In the genomic region with DNA sequence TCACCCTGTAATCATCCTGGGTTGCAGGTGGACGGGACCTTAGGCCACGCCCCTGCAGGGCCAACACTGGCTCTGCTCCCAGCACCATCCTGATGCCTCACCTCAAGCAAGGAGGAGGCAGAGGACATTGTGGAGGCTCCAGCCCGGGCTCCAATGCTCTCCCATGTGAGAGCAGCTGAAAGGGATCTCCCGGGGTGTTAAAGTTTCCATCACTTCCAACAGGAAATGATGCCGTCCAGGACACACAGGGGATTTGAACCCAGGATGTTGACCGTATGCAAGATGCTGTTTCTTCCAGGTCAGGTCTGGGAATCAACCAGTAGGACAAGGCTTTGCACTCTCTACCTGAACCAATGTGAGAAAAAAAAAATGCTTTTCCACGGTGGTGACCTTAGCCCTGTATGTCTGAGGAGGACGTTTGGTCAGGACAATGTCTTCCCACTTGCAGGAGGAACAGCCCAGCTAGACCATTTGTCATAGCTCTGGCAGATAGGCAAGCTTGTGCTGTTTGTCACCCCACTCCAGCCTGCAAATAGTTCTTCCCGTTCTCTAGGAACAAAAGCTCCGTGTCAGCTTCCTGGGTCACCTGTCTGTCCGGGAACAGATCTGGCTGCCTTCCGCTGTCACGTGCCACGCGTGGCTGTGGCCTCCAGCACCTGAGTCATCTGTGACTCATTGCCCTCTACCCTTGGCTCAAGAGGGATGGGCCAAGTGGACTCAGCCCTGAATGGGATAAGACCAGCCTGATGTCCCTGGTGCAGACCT, we compare ENCODE assay signal across 14 mouse cellular contexts. TPM values are rescaled to one million over a fixed set of nuclear protein-coding genes. Genes with fewer than 3 reads are reported as not detected.
A peak's percentile ranks its signal among the peaks of the same experiment; 100 is the strongest.
DNase-seq lines count a peak whose midpoint lies in the region; ATAC-seq lines count a peak whose summit lies in the region.
"Had no signal": no experiment of that assay in that cellular context is flagged by ENCODE, and none has a peak within 500 bp of the region (broad histone marks: within the 10 kb centered on the region; RNA-seq: fewer than 3 reads in every experiment).

No protein-coding gene starts in this region.

- no peak overlapping the region for H3K4me3 ChIP-seq in kidney, embryonic 15.5 days (replicated peaks)
- no peak overlapping the region for H3K4me3 ChIP-seq in intestine, embryonic 15.5 days (replicated peaks)
- H3K4me3 ChIP-seq in forebrain, embryonic 11.5 days (ENCODE audit: low read depth, low read length) = no peak overlapping the region
- no peak overlapping the region for H3K4me3 ChIP-seq in neural tube, embryonic 15.5 days (replicated peaks)
- H3K4me3 ChIP-seq: forebrain, embryonic 10.5 days had no signal

- WGBS in kidney, embryonic 15.5 days = 69% methylated on average over 15 of the region's 15 CpGs
- 60% methylated on average over 15 of the region's 15 CpGs for WGBS in intestine, embryonic 15.5 days
- 84% methylated on average over 15 of the region's 15 CpGs for WGBS in forebrain, embryonic 11.5 days
- WGBS in neural tube, embryonic 15.5 days = 80% methylated on average over 15 of the region's 15 CpGs

- H3K4me1 ChIP-seq in kidney, embryonic 15.5 days = peaks cover 6% of the 10 kb centered on the region; the same call in 1 of the 2 replicates
- H3K4me1 ChIP-seq in intestine, embryonic 15.5 days (replicated peaks) = peaks cover 4% of the 10 kb centered on the region; the same call in 1 of the 2 replicates
- no peaks in the 10 kb centered on the region for H3K4me1 ChIP-seq in forebrain, embryonic 11.5 days (replicated peaks; ENCODE audit: control insufficient read depth, insufficient read depth, low read length)
- no peaks in the 10 kb centered on the region for H3K4me1 ChIP-seq in neural tube, embryonic 15.5 days
- H3K4me1 ChIP-seq: forebrain, embryonic 10.5 days had no signal

- H3K9ac ChIP-seq in kidney, embryonic 15.5 days = no peak overlapping the region
- H3K9ac ChIP-seq in intestine, embryonic 15.5 days = no peak overlapping the region
- H3K9ac ChIP-seq in forebrain, embryonic 11.5 days (ENCODE audit: low read length) = no peak overlapping the region
- no peak overlapping the region for H3K9ac ChIP-seq in neural tube, embryonic 15.5 days (replicated peaks)
- H3K9ac ChIP-seq: lung, embryonic 14.5 days had no signal

- H3K27ac ChIP-seq in kidney, embryonic 15.5 days = no peak overlapping the region
- H3K27ac ChIP-seq in intestine, embryonic 15.5 days = 0 out of 2 replicates have a peak overlapping the region, but pooled peaks have one; percentile 1
- H3K27ac ChIP-seq in forebrain, embryonic 11.5 days (ENCODE audit: low read depth, low read length) = no peak overlapping the region
- H3K27ac ChIP-seq in neural tube, embryonic 15.5 days (replicated peaks) = no peak overlapping the region
- H3K27ac ChIP-seq: forebrain, embryonic 10.5 days; hindbrain, postnatal 0 days had no signal

- H3K9me3 ChIP-seq in kidney, embryonic 15.5 days (replicated peaks) = no peaks in the 10 kb centered on the region
- no peaks in the 10 kb centered on the region for H3K9me3 ChIP-seq in intestine, embryonic 15.5 days
- H3K9me3 ChIP-seq in forebrain, embryonic 11.5 days (ENCODE audit: control insufficient read depth, low read length) = no peaks in the 10 kb centered on the region
- H3K9me3 ChIP-seq in neural tube, embryonic 15.5 days (replicated peaks) = no peaks in the 10 kb centered on the region
- H3K9me3 ChIP-seq: forebrain, embryonic 10.5 days had no signal

- no peak for ATAC-seq in kidney, embryonic 15.5 days (replicated peaks; ENCODE audit: low FRiP score)
- peak; percentile 79 for ATAC-seq in intestine, embryonic 15.5 days
- ATAC-seq in forebrain, embryonic 11.5 days (replicated peaks; ENCODE audit: low FRiP score) = no peak
- no peak for ATAC-seq in neural tube, embryonic 15.5 days (ENCODE audit: low FRiP score)
- ATAC-seq: activated CD4-positive, CD25-positive, alpha-beta regulatory T cell, adult 4 months; hindbrain, postnatal 0 days had no signal

- peak; percentile 19 for DNase-seq in kidney, adult 18-20 months
- peak; percentile 30 for DNase-seq in urinary bladder, postnatal 25 days (ENCODE audit: low spot score)
- DNase-seq in urinary bladder, postnatal 4 days (ENCODE audit: low spot score in 2 of 2) = no peak
- no peak for DNase-seq in neural tube, embryonic 10.5 days (ENCODE audit: extremely low spot score, low spot score)
- DNase-seq in forebrain, embryonic 11.5 days (ENCODE audit: low spot score) = no peak
- DNase-seq: cerebellum, adult 11 months; gastrocnemius, postnatal 36 days; lung, embryonic 14.5 days had no signal

- H3K27me3 ChIP-seq in kidney, embryonic 15.5 days = no peaks in the 10 kb centered on the region
- H3K27me3 ChIP-seq in intestine, embryonic 15.5 days (replicated peaks) = no peaks in the 10 kb centered on the region
- H3K27me3 ChIP-seq in forebrain, embryonic 11.5 days (ENCODE audit: control insufficient read depth, insufficient read depth, low read length) = no peaks in the 10 kb centered on the region
- no peaks in the 10 kb centered on the region for H3K27me3 ChIP-seq in neural tube, embryonic 15.5 days (replicated peaks)

- no peaks in the 10 kb centered on the region for H3K36me3 ChIP-seq in kidney, embryonic 15.5 days
- no peaks in the 10 kb centered on the region for H3K36me3 ChIP-seq in intestine, embryonic 15.5 days
- H3K36me3 ChIP-seq in forebrain, embryonic 11.5 days (ENCODE audit: control insufficient read depth, insufficient read depth, low read length) = no peaks in the 10 kb centered on the region
- H3K36me3 ChIP-seq in neural tube, embryonic 15.5 days = no peaks in the 10 kb centered on the region
- H3K36me3 ChIP-seq: forebrain, embryonic 10.5 days had no signal

- H3K4me2 ChIP-seq in kidney, embryonic 15.5 days = no peak overlapping the region
- no peak overlapping the region for H3K4me2 ChIP-seq in intestine, embryonic 15.5 days (replicated peaks)
- H3K4me2 ChIP-seq in forebrain, embryonic 11.5 days (ENCODE audit: low read depth, low read length, severe bottlenecking) = no peak overlapping the region
- no peak overlapping the region for H3K4me2 ChIP-seq in neural tube, embryonic 15.5 days
- H3K4me2 ChIP-seq: lung, embryonic 14.5 days had no signal

RNA-seq across cellular contexts. Expression of a gene that starts 28.3 kb away (rescaled TPM):
- 5.9 and 6.6 TPM in 2 replicates for polyA plus RNA-seq in kidney, embryonic 15.5 days (2015; fragmentation: Nextera tagmentation; extraction: Ambion mirVana)
- 3.6 and 4.7 TPM in 2 replicates for polyA plus RNA-seq in intestine, embryonic 15.5 days (2015; fragmentation: Nextera tagmentation; extraction: Ambion mirVana)
- 2.9 and 3.3 TPM in 2 replicates for polyA plus RNA-seq in forebrain, embryonic 11.5 days (2014; fragmentation: Nextera tagmentation; extraction: Ambion mirVana)
- polyA plus RNA-seq in neural tube, embryonic 15.5 days (2015; fragmentation: Nextera tagmentation; extraction: Ambion mirVana) = 4.1 and 4.8 TPM in 2 replicates
- polyA plus RNA-seq: activated CD4-positive, CD25-positive, alpha-beta regulatory T cell, adult 4 months had no signal

Comparison
In these comparisons a context has a peak if more than half of its experiments do, and no peak if none do; other contexts are left out.
1. DNase-seq: peak in kidney, adult 18-20 months (single experiment) and urinary bladder, postnatal 25 days (single experiment); none in urinary bladder, postnatal 4 days (0 of 2), neural tube, embryonic 10.5 days (single experiment) and forebrain, embryonic 11.5 days (single experiment).